Mouse (Mus musculus) lung, embryonic 14.5 days (tissue): Measurements from ENCODE around the gene Fbxw4. TPM values are rescaled to one million over a fixed set of nuclear protein-coding genes. Genes with fewer than 3 reads are reported as not detected.

ENCODE experiments used
- ATAC-seq: fragments of 200-750 bp; cut with Nextera tagmentation; 2 replicates; pipeline ENCODE4 v1.8.0; 2017; ENCODE audit warnings: mild to moderate bottlenecking, moderate TSS enrichment, moderate library complexity; ENCODE audit not compliant: insufficient read depth
- DNase-seq: peaks from one replicate; pipeline ENCODE4 v3.0.0-alpha.2; 2015
- H3K27ac ChIP-seq: fragments of 300-500 bp; sonication (generic); 2 replicates; pipeline ENCODE4 v1.5.1; 2014; ENCODE audit warnings: low read depth, mild to moderate bottlenecking, moderate library complexity
- H3K27me3 ChIP-seq: fragments of 300-500 bp; sonication (generic); 2 replicates; pipeline ENCODE4 v1.6.1; 2014; ENCODE audit warnings: low read length, control low read depth; ENCODE audit not compliant: insufficient read depth
- H3K36me3 ChIP-seq: fragments of 300-500 bp; sonication (generic); 2 replicates; pipeline ENCODE4 v1.6.1; 2014; ENCODE audit warnings: control low read depth; ENCODE audit not compliant: insufficient read depth
- H3K4me1 ChIP-seq: fragments of 300-500 bp; sonication (generic); 2 replicates; pipeline ENCODE4 v1.6.1; 2014; ENCODE audit warnings: antibody characterized with exemption, control low read depth; ENCODE audit not compliant: insufficient read depth
- H3K4me2 ChIP-seq: fragments of 300-500 bp; sonication (generic); 2 replicates; pipeline ENCODE4 v1.6.1; 2014; ENCODE audit warnings: mild to moderate bottlenecking
- H3K4me3 ChIP-seq: fragments of 300-500 bp; sonication (generic); 2 replicates; pipeline ENCODE4 v1.5.1; 2014; ENCODE audit warnings: low read depth, low read length
- H3K9ac ChIP-seq: fragments of 300-500 bp; sonication (generic); 2 replicates; pipeline ENCODE4 v1.6.1; 2014
- H3K9me3 ChIP-seq: fragments of 300-500 bp; sonication (generic); 2 replicates; pipeline ENCODE4 v1.6.1; 2016; ENCODE audit warnings: low read depth, low read length, control low read depth
- CTCF ChIP-seq: IDR thresholded peaks from 2 replicates; pipeline ENCODE4 v1.5.1; 2016; ENCODE audit warnings: antibody characterized with exemption, low read depth
- WGBS: fragments of 180-500 bp; shearing (Covaris S2); extraction: QIAGEN DNeasy Blood & Tissue Kit; methylation state at CpG from one replicate; pipeline ENCODE4 v1.1.7; 2014; 5-methylcytosine and 5-hydroxymethylcytosine counted together
- polyA plus RNA-seq: library from polyadenylated mRNA; unstranded; fragments of >200 nt; fragmentation: Nextera tagmentation; extraction: Ambion mirVana; gene quantifications from 2 replicates; pipeline ENCODE4 v1.2.1, GENCODE M21; 2014

The Fbxw4 gene
- polyA plus RNA-seq, 1 experiment from 2014 or later: 7.5 TPM

- 84% methylated on average over 4 of the region's 4 CpGs for WGBS
- no peak for DNase-seq
- Histone ChIP-seq H3K4me3 (no peak overlapping the region), H3K27me3 (no peaks in the 10 kb centered on the region), H3K9me3 (no peaks in the 10 kb centered on the region), H3K4me1 (no peaks in the 10 kb centered on the region), H3K27ac (no peak overlapping the region), H3K9ac (no peak overlapping the region), H3K4me2 (no peak overlapping the region), H3K36me3 (no peaks in the 10 kb centered on the region)
- TF ChIP-seq CTCF: no peak
- ATAC-seq: no peak
These were observed 63.0 kb downstream of the Fbxw4 start for GRCm38 (mm10) chr19:45597106-45597505.

GRCm38 (mm10) chr19:45596434-45596833, 63.7 kb downstream of the Fbxw4 start:
- no peak for TF ChIP-seq CTCF
- no peaks in the 10 kb centered on the region for H3K36me3 ChIP-seq
- no peak overlapping the region for H3K4me3 ChIP-seq
- H3K9ac ChIP-seq: no peak overlapping the region
- ATAC-seq: no peak
- peaks cover 4% of the 10 kb centered on the region; the same call in 1 of the 2 replicates for H3K4me1 ChIP-seq
- 84% methylated on average over 6 of the region's 6 CpGs for WGBS
- H3K27ac ChIP-seq: no peak overlapping the region
- no peak overlapping the region for H3K4me2 ChIP-seq
- DNase-seq: no peak
- H3K9me3 ChIP-seq: no peaks in the 10 kb centered on the region
- H3K27me3 ChIP-seq: no peaks in the 10 kb centered on the region

GRCm38 (mm10) chr19:45596019-45596418, 64.1 kb downstream of the Fbxw4 start:
- ATAC-seq (no peak), DNase-seq (no peak)
- Histone ChIP-seq H3K4me1 (peaks cover 6% of the 10 kb centered on the region; the same call in 1 of the 2 replicates), H3K9ac (no peak overlapping the region), H3K4me2 (no peak overlapping the region), H3K27ac (no peak overlapping the region), H3K27me3 (no peaks in the 10 kb centered on the region), H3K36me3 (no peaks in the 10 kb centered on the region), H3K9me3 (no peaks in the 10 kb centered on the region), H3K4me3 (no peak overlapping the region)
- no peak for TF ChIP-seq CTCF
- 52% methylated on average over 7 of the region's 7 CpGs for WGBS

- ATAC-seq: no peak
These were observed 64.6 kb downstream of the Fbxw4 start for GRCm38 (mm10) chr19:45595481-45595880.

GRCm38 (mm10) chr19:45594079-45594478, 66.0 kb downstream of the Fbxw4 start:
- Histone ChIP-seq H3K9ac (no peak overlapping the region), H3K27ac (no peak overlapping the region), H3K27me3 (no peaks in the 10 kb centered on the region), H3K36me3 (no peaks in the 10 kb centered on the region), H3K4me1 (peaks cover 6% of the 10 kb centered on the region; the same call in 1 of the 2 replicates), H3K4me3 (no peak overlapping the region), H3K9me3 (no peaks in the 10 kb centered on the region), H3K4me2 (no peak overlapping the region)
- 89% methylated on average over 7 of the region's 7 CpGs for WGBS
- no peak for ATAC-seq
- DNase-seq: no peak
- TF ChIP-seq CTCF: no peak

More at GRCm38 (mm10) chr19:45595481-45595880, 64.6 kb downstream of the Fbxw4 start:
- H3K27ac ChIP-seq: no peak overlapping the region
- H3K4me3 ChIP-seq: no peak overlapping the region
- TF ChIP-seq CTCF: no peak
- 90% methylated on average over 6 of the region's 6 CpGs for WGBS
- peaks cover 6% of the 10 kb centered on the region; the same call in 1 of the 2 replicates for H3K4me1 ChIP-seq
- no peak for DNase-seq
- no peak overlapping the region for H3K4me2 ChIP-seq
- H3K9ac ChIP-seq: no peak overlapping the region
- H3K36me3 ChIP-seq: no peaks in the 10 kb centered on the region
- no peaks in the 10 kb centered on the region for H3K27me3 ChIP-seq
- H3K9me3 ChIP-seq: no peaks in the 10 kb centered on the region

GRCm38 (mm10) chr19:45592916-45593315, 67.2 kb downstream of the Fbxw4 start:
- Histone ChIP-seq H3K27ac (no peak overlapping the region), H3K27me3 (no peaks in the 10 kb centered on the region), H3K4me1 (peaks cover 6% of the 10 kb centered on the region; the same call in 1 of the 2 replicates), H3K9ac (no peak overlapping the region), H3K36me3 (no peaks in the 10 kb centered on the region), H3K4me2 (no peak overlapping the region), H3K9me3 (no peaks in the 10 kb centered on the region), H3K4me3 (no peak overlapping the region)
- no peak for ATAC-seq
- 85% methylated on average over 9 of the region's 9 CpGs for WGBS
- TF ChIP-seq CTCF: no peak
- DNase-seq: no peak

GRCm38 (mm10) chr19:45591704-45592103, 68.4 kb downstream of the Fbxw4 start:
- H3K4me1 ChIP-seq: peaks cover 6% of the 10 kb centered on the region; the same call in 1 of the 2 replicates
- H3K27ac ChIP-seq: peak overlapping the region; percentile 66; the same call in 1 of the 2 replicates
- 42% methylated on average over 7 of the region's 7 CpGs for WGBS
- ATAC-seq (peak; percentile 76), DNase-seq (peak; percentile 93)
- TF ChIP-seq CTCF: no peak
- H3K4me2 ChIP-seq: peak overlapping the region; percentile 20; the same call in 1 of the 2 replicates
- no peaks in the 10 kb centered on the region for H3K27me3 ChIP-seq
- H3K36me3 ChIP-seq: no peaks in the 10 kb centered on the region
- H3K9ac ChIP-seq: peak overlapping the region; percentile 9; the same call in 1 of the 2 replicates
- no peak overlapping the region for H3K4me3 ChIP-seq
- no peaks in the 10 kb centered on the region for H3K9me3 ChIP-seq

GRCm38 (mm10) chr19:45589761-45590160, 70.4 kb downstream of the Fbxw4 start:
- DNase-seq (no peak), ATAC-seq (no peak)
- Histone ChIP-seq H3K9me3 (no peaks in the 10 kb centered on the region), H3K27ac (no peak overlapping the region), H3K4me3 (no peak overlapping the region), H3K4me2 (no peak overlapping the region), H3K4me1 (peaks cover 6% of the 10 kb centered on the region; the same call in 1 of the 2 replicates), H3K9ac (no peak overlapping the region), H3K36me3 (no peaks in the 10 kb centered on the region), H3K27me3 (no peaks in the 10 kb centered on the region)
- WGBS: 91% methylated on average over 6 of the region's 6 CpGs
- TF ChIP-seq CTCF: no peak
